Mouse (Mus musculus) cortical plate, adult 2 months (tissue): Measurements from ENCODE around the gene Akap6.

Experiments
- CTCF ChIP-seq: fragments of 200-500 bp; IDR thresholded peaks from 2 replicates; pipeline ENCODE4 v1.5.1; 2011; ENCODE audit warnings: mild to moderate bottlenecking, control low read depth, low read length; ENCODE audit not compliant: insufficient read depth; ENCODE audit errors: extremely low read depth
- POLR2A ChIP-seq: fragments of 200-500 bp; IDR thresholded peaks from 2 replicates; pipeline ENCODE4 v1.6.1; 2011; ENCODE audit warnings: mild to moderate bottlenecking, low read length, control low read depth; ENCODE audit not compliant: insufficient read depth; ENCODE audit errors: extremely low read depth

DNA sequence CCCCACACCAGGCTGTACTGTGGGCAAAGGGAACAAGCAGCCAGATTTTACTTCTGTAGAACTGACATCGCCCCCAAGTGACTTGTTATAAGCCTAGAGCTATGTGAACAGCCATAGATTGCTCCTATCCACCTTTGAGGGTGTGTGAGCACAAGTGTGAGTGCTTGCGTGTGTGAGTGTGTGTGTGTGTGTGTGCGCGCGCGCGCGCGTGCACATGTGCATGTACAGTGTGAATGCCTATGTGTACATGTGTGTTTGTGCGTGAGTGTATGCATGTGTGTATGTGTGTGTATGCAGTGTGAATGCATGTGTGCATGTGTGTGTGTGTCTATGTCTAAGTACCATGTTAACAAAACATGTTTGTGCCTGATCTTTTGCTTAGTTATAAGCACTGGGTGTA, 445.6 kb downstream of the Akap6 start:
- no peak for TF ChIP-seq CTCF
- no peak for TF ChIP-seq POLR2A
